Mouse (Mus musculus): ENCODE measurements at regions not wholly inside any gene's neighbourhood (a gene's known extent, or its start where the extent isn't known, plus 50 kb on each side); places are given as distances from the start of the nearest gene placed in this dataset.

GRCm38 (mm10) chr13:28658652-28659051, 294.9 kb downstream of the Sox4 start:
- H3K36me3 ChIP-seq (ENCODE audit: insufficient read depth, low read length), result no peaks in the 10 kb centered on the region
- TF ChIP-seq CTCF (IDR thresholded peaks at IDR 0.05) (no peak), EP300 (IDR thresholded peaks at IDR 0.05) (no peak)
- ATAC-seq (no peak), DNase-seq (ENCODE audit: low spot score) (no peak)
- H3K9ac ChIP-seq (replicated peaks; ENCODE audit: low read depth), result no peak overlapping the region
- H3K4me1 ChIP-seq (ENCODE audit: insufficient read depth, low read depth, low read length), result no peaks in the 10 kb centered on the region
- no peaks in the 10 kb centered on the region for H3K27me3 ChIP-seq (replicated peaks; ENCODE audit: insufficient read depth, low read length)
- H3K27ac ChIP-seq (ENCODE audit: low read length), result no peak overlapping the region
- WGBS, result 43% methylated on average over 5 of the region's 5 CpGs
- no peak overlapping the region for H3K4me3 ChIP-seq (ENCODE audit: low read depth, low read length)
- H3K4me2 ChIP-seq (replicated peaks; ENCODE audit: low read depth, low read length), result no peak overlapping the region
- H3K9me3 ChIP-seq (ENCODE audit: low read length), result no peaks in the 10 kb centered on the region

- DNase-seq (ENCODE audit: low spot score), result no peak
- H3K36me3 ChIP-seq (ENCODE audit: insufficient read depth, low read length), result no peaks in the 10 kb centered on the region
- ATAC-seq, result no peak
- H3K4me3 ChIP-seq (ENCODE audit: low read depth, low read length), result no peak overlapping the region
- H3K9ac ChIP-seq (replicated peaks; ENCODE audit: low read depth), result no peak overlapping the region
- H3K4me1 ChIP-seq (ENCODE audit: insufficient read depth, low read depth, low read length), result no peaks in the 10 kb centered on the region
- H3K9me3 ChIP-seq (ENCODE audit: low read length), result no peaks in the 10 kb centered on the region
- H3K27me3 ChIP-seq (replicated peaks; ENCODE audit: insufficient read depth, low read length), result no peaks in the 10 kb centered on the region
- no peak for TF ChIP-seq CTCF (IDR thresholded peaks at IDR 0.05)
- TF ChIP-seq EP300 (IDR thresholded peaks at IDR 0.05), result no peak
- H3K4me2 ChIP-seq (replicated peaks; ENCODE audit: low read depth, low read length), result no peak overlapping the region
- H3K27ac ChIP-seq (ENCODE audit: low read length), result no peak overlapping the region
Observed at GRCm38 (mm10) chr13:28654883-28655282, 298.6 kb downstream of the Sox4 start.

- H3K4me2 ChIP-seq (replicated peaks; ENCODE audit: low read depth, low read length), result no peak overlapping the region
- no peak for ATAC-seq
- H3K9ac ChIP-seq (replicated peaks; ENCODE audit: low read depth), result no peak overlapping the region
- no peaks in the 10 kb centered on the region for H3K9me3 ChIP-seq (ENCODE audit: low read length)
- DNase-seq (ENCODE audit: low spot score), result no peak
- TF ChIP-seq EP300 (IDR thresholded peaks at IDR 0.05) (no peak), CTCF (IDR thresholded peaks at IDR 0.05) (no peak)
- no peaks in the 10 kb centered on the region for H3K36me3 ChIP-seq (ENCODE audit: insufficient read depth, low read length)
- H3K4me3 ChIP-seq (ENCODE audit: low read depth, low read length), result no peak overlapping the region
- no peak overlapping the region for H3K27ac ChIP-seq (ENCODE audit: low read length)
- no peaks in the 10 kb centered on the region for H3K27me3 ChIP-seq (replicated peaks; ENCODE audit: insufficient read depth, low read length)
- H3K4me1 ChIP-seq (ENCODE audit: insufficient read depth, low read depth, low read length), result no peaks in the 10 kb centered on the region
- 81% methylated on average over 4 of the region's 4 CpGs for WGBS
Observed at GRCm38 (mm10) chr13:28653362-28653761, 300.2 kb downstream of the Sox4 start.

GRCm38 (mm10) chr13:28651810-28652209, 301.7 kb downstream of the Sox4 start:
- ATAC-seq, result peak; percentile 61

GRCm38 (mm10) chr13:28645881-28646280, 307.6 kb downstream of the Sox4 start:
- ATAC-seq, result no peak
- Histone ChIP-seq H3K4me1 (ENCODE audit: insufficient read depth, low read depth, low read length) (no peaks in the 10 kb centered on the region), H3K36me3 (ENCODE audit: insufficient read depth, low read length) (no peaks in the 10 kb centered on the region), H3K27ac (ENCODE audit: low read length) (no peak overlapping the region), H3K9me3 (ENCODE audit: low read length) (no peaks in the 10 kb centered on the region), H3K9ac (replicated peaks; ENCODE audit: low read depth) (no peak overlapping the region), H3K4me2 (replicated peaks; ENCODE audit: low read depth, low read length) (no peak overlapping the region), H3K4me3 (ENCODE audit: low read depth, low read length) (no peak overlapping the region), H3K27me3 (replicated peaks; ENCODE audit: insufficient read depth, low read length) (no peaks in the 10 kb centered on the region)
- TF ChIP-seq CTCF (IDR thresholded peaks at IDR 0.05) (no peak), EP300 (IDR thresholded peaks at IDR 0.05) (no peak)
- DNase-seq (ENCODE audit: low spot score), result no peak
- WGBS, result 74% methylated on average over 4 of the region's 4 CpGs

More at GRCm38 (mm10) chr13:28651810-28652209, 301.7 kb downstream of the Sox4 start:
- no peaks in the 10 kb centered on the region for H3K9me3 ChIP-seq (ENCODE audit: low read length)
- 77% methylated on average over 2 of the region's 2 CpGs for WGBS
- H3K4me3 ChIP-seq (ENCODE audit: low read depth, low read length), result no peak overlapping the region
- TF ChIP-seq CTCF (IDR thresholded peaks at IDR 0.05) (no peak), EP300 (IDR thresholded peaks at IDR 0.05) (no peak)
- no peak overlapping the region for H3K9ac ChIP-seq (replicated peaks; ENCODE audit: low read depth)
- no peaks in the 10 kb centered on the region for H3K27me3 ChIP-seq (replicated peaks; ENCODE audit: insufficient read depth, low read length)
- no peak overlapping the region for H3K27ac ChIP-seq (ENCODE audit: low read length)
- DNase-seq (ENCODE audit: low spot score), result peak; percentile 32
- no peaks in the 10 kb centered on the region for H3K36me3 ChIP-seq (ENCODE audit: insufficient read depth, low read length)
- no peak overlapping the region for H3K4me2 ChIP-seq (replicated peaks; ENCODE audit: low read depth, low read length)
- H3K4me1 ChIP-seq (ENCODE audit: insufficient read depth, low read depth, low read length), result no peaks in the 10 kb centered on the region

GRCm38 (mm10) chr13:28644846-28645574, 308.5 kb downstream of the Sox4 start:
- DNase-seq (ENCODE audit: low spot score), result no peak
- TF ChIP-seq CTCF (IDR thresholded peaks at IDR 0.05) (no peak), EP300 (IDR thresholded peaks at IDR 0.05) (no peak)
- whole genome bisulfite sequencing, result 58% methylated on average over 3 of the region's 3 CpGs

More at GRCm38 (mm10) chr13:28644846-28645574, 308.5 kb downstream of the Sox4 start:
- no peak overlapping the region for H3K27ac ChIP-seq (ENCODE audit: low read length)
- ATAC-seq, result no peak
- no peak overlapping the region for H3K4me2 ChIP-seq (replicated peaks; ENCODE audit: low read depth, low read length)
- H3K36me3 ChIP-seq (ENCODE audit: insufficient read depth, low read length), result no peaks in the 10 kb centered on the region
- no peaks in the 10 kb centered on the region for H3K4me1 ChIP-seq (ENCODE audit: insufficient read depth, low read depth, low read length)
- no peak overlapping the region for H3K4me3 ChIP-seq (ENCODE audit: low read depth, low read length)
- no peaks in the 10 kb centered on the region for H3K9me3 ChIP-seq (ENCODE audit: low read length)
- no peaks in the 10 kb centered on the region for H3K27me3 ChIP-seq (replicated peaks; ENCODE audit: insufficient read depth, low read length)
- H3K9ac ChIP-seq (replicated peaks; ENCODE audit: low read depth), result no peak overlapping the region

Measured in lung, postnatal 0 days (tissue).